Comparison of ENCODE assay signal across 9 mouse cellular contexts in genomic region chr8:108241041-108241690, GRCm38 (mm10).
DNase-seq lines count a peak whose midpoint lies in the region; ATAC-seq and TF ChIP-seq lines count a peak whose summit lies in the region.
"Had no signal": no experiment of that assay in that cellular context is flagged by ENCODE, and none has a peak within 500 bp of the region (broad histone marks: within the 10 kb centered on the region; RNA-seq: fewer than 3 reads in every experiment).

No protein-coding gene starts in this region.

- H3K4me2 ChIP-seq in heart, embryonic 15.5 days, result peak overlapping the region; percentile 58
- peak overlapping the region; percentile 2; the same call in 1 of the 2 replicates for H3K4me2 ChIP-seq in hindbrain, embryonic 16.5 days (ENCODE audit: low read length)

- H3K9ac ChIP-seq in heart, embryonic 15.5 days, result no peak overlapping the region
- no peak overlapping the region for H3K9ac ChIP-seq in heart, adult 2 months (ENCODE audit: low read depth, low read length)
- H3K9ac ChIP-seq in hindbrain, embryonic 16.5 days (ENCODE audit: low read depth, low read length), result no peak overlapping the region

- no peaks in the 10 kb centered on the region for H3K27me3 ChIP-seq in heart, embryonic 15.5 days
- H3K27me3 ChIP-seq in heart, adult 2 months (ENCODE audit: control insufficient read depth, insufficient read depth, low read length), result peaks cover 5% of the 10 kb centered on the region
- peaks cover 2% of the 10 kb centered on the region for H3K27me3 ChIP-seq in hindbrain, embryonic 16.5 days (replicated peaks; ENCODE audit: control insufficient read depth, insufficient read depth, low read length)

- ATAC-seq in heart, embryonic 15.5 days (replicated peaks; ENCODE audit: insufficient number of reproducible peaks, insufficient read depth, low FRiP score, low read depth), result no peak
- 0 out of 2 replicates have a peak, but pooled peaks have one; percentile 37 for ATAC-seq in hindbrain, embryonic 16.5 days
- no peak for ATAC-seq in erythroblast, adult 5-6 weeks (replicated peaks; ENCODE audit: low FRiP score, poor library complexity, severe bottlenecking)

- no peaks in the 10 kb centered on the region for H3K36me3 ChIP-seq in heart, embryonic 15.5 days
- no peaks in the 10 kb centered on the region for H3K36me3 ChIP-seq in heart, adult 2 months (ENCODE audit: control insufficient read depth, insufficient read depth, low read length)
- H3K36me3 ChIP-seq in hindbrain, embryonic 16.5 days (ENCODE audit: control insufficient read depth, insufficient read depth, low read length), result no peaks in the 10 kb centered on the region

- intact Hi-C loops in heart, adult 2 months (cut with DNase I), result no loop called here

- H3K79me2 ChIP-seq in heart, adult 2 months (replicated peaks; ENCODE audit: control insufficient read depth, insufficient read depth, low read length), result no peaks in the 10 kb centered on the region

- peak overlapping the region; percentile 22 for H3K4me3 ChIP-seq in heart, embryonic 15.5 days
- H3K4me3 ChIP-seq in heart, adult 2 months, result no peak overlapping the region
- no peak overlapping the region for H3K4me3 ChIP-seq in hindbrain, embryonic 16.5 days (ENCODE audit: low read length)

- WGBS in heart, embryonic 15.5 days, result 14% methylated on average over 19 of the region's 19 CpGs
- WGBS in heart, adult 2 months, result 22% methylated on average over 19 of the region's 19 CpGs
- WGBS in hindbrain, embryonic 16.5 days, result 19% methylated on average over 19 of the region's 19 CpGs

- no peak for TF ChIP-seq POLR2A in heart, adult 2 months (IDR thresholded peaks at IDR 0.05; ENCODE audit: insufficient read depth, low read depth, low read length)

- TF ChIP-seq EP300 in heart, adult 2 months (IDR thresholded peaks at IDR 0.05; ENCODE audit: insufficient read depth, low read depth, low read length), result no peak

- no peaks in the 10 kb centered on the region for H3K4me1 ChIP-seq in heart, embryonic 15.5 days (replicated peaks)
- H3K4me1 ChIP-seq in heart, adult 2 months (ENCODE audit: control insufficient read depth, insufficient read depth, low read length), result no peaks in the 10 kb centered on the region
- H3K4me1 ChIP-seq in hindbrain, embryonic 16.5 days (ENCODE audit: control insufficient read depth, insufficient read depth, low read depth, low read length), result peaks cover 6% of the 10 kb centered on the region

- no peaks in the 10 kb centered on the region for H3K9me3 ChIP-seq in heart, embryonic 15.5 days (replicated peaks)
- H3K9me3 ChIP-seq in hindbrain, embryonic 16.5 days (ENCODE audit: control insufficient read depth, low read length), result no peaks in the 10 kb centered on the region

- H3K27ac ChIP-seq in heart, embryonic 15.5 days, result no peak overlapping the region
- no peak overlapping the region for H3K27ac ChIP-seq in heart, adult 2 months
- H3K27ac ChIP-seq in hindbrain, embryonic 16.5 days (ENCODE audit: low read depth, low read length), result no peak overlapping the region; the same call in 1 of the 2 replicates

- DNase-seq in heart, adult 2 months, result no peak
- DNase-seq in embryo, embryonic 9.5 days (ENCODE audit: extremely low spot score), result peak; percentile 54
- peak; percentile 51 for DNase-seq in neural tube, embryonic 10.5 days (ENCODE audit: extremely low spot score, low spot score)
- DNase-seq in testis, postnatal 10 days (ENCODE audit: low spot score), result no peak
- DNase-seq in spleen, postnatal 4 days (ENCODE audit: low spot score in 2 of 2), result no peak
- DNase-seq: thymus, postnatal 25 days had no signal

- TF ChIP-seq CTCF in heart, adult 2 months (IDR thresholded peaks at IDR 0.05), result no peak

Comparison
In these comparisons a context has a peak if more than half of its experiments do, and no peak if none do; other contexts are left out.
1. DNase-seq: peak in embryo, embryonic 9.5 days (single experiment) and neural tube, embryonic 10.5 days (single experiment); none in heart, adult 2 months (0 of 2), testis, postnatal 10 days (single experiment) and spleen, postnatal 4 days (0 of 2).